Mouse (Mus musculus): ENCODE data around the gene Slc1a4.

Gene Slc1a4

GRCm38 (mm10) chr11:20325073-20325694, 7.3 kb downstream of the Slc1a4 start:
- DNase-seq (ENCODE audit: low read depth, low spot score) = no peak

- DNase-seq (ENCODE audit: low read depth, low spot score) = no peak
Observed at GRCm38 (mm10) chr11:20324006-20324405, 8.5 kb downstream of the Slc1a4 start.

- DNase-seq (ENCODE audit: low read depth, low spot score) = no peak
Observed at GRCm38 (mm10) chr11:20322366-20322765, 10.1 kb downstream of the Slc1a4 start.

- no peak for DNase-seq (ENCODE audit: low read depth, low spot score)
Observed at GRCm38 (mm10) chr11:20320661-20321060, 11.9 kb downstream of the Slc1a4 start.

GRCm38 (mm10) chr11:20318659-20319454, 13.7 kb downstream of the Slc1a4 start:
- DNase-seq (ENCODE audit: low read depth, low spot score) = no peak

DNA sequence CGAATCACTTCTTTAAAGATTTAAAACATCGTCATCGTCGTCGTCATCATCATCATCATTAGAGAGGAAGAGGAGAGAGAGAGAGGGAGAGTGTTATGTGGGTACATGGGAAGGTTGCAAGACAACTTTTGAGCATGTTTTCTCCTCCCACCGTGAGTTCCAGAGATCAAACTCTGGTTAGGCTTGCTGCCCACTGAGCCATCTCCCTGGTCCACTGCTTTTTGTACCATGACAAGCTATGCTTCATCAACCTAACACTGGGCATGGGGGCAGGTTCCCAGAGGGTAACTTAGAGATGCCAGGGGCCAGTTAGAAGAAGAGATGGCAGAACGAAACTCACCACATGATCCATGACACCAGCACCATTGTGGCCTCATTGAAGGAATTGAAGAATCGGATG, 18.9 kb downstream of the Slc1a4 start:
- no peak for DNase-seq (ENCODE audit: low read depth, low spot score)

DNA sequence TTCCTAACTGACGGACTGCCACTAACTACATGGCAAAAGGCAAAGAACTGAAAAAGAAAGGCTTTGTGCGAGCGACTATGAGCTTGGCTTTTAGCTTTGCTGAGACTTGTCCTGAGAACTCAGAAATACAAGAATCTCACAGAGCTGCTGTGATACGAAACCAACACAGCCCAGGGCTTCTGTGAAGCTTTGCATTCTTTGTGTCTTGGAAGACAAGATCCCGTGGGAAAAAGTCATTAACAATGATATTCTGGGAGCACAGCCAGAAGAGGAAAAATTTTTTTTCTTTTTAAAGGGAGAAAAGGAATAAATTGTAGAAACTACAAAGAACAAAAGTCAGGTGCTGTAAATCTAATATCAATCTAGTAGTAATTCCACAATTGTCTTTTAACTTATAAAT, 23.5 kb downstream of the Slc1a4 start:
- DNase-seq (ENCODE audit: low read depth, low spot score) = no peak

- no peak for DNase-seq (ENCODE audit: low read depth, low spot score)
Observed at GRCm38 (mm10) chr11:20307409-20307808, 25.1 kb downstream of the Slc1a4 start.

GRCm38 (mm10) chr11:20305641-20306040, 26.9 kb downstream of the Slc1a4 start:
- no peak for DNase-seq (ENCODE audit: low read depth, low spot score)

DNA sequence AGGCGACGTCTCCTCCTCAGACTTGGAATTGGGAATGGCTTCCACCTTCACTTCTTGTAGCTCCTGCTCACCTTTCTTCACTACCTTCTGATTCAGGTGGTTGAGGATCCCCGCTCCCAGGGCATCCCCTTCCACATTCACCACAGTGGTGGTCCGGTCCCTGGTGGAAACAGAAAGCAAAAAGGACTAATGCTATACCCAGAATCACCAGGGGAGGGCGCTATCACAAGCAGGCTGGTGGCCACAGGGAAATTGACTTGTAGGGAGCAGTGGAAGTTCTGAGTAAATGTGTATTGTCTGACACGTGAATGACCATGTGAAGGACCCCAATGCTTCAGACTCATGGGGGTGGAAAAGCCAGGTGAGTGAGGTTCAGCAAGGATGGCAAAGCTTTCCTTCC, 28.2 kb downstream of the Slc1a4 start:
- DNase-seq (ENCODE audit: low read depth, low spot score) = no peak

GRCm38 (mm10) chr11:20301332-20301731, 31.2 kb downstream of the Slc1a4 start:
- DNase-seq (ENCODE audit: low read depth, low spot score) = no peak

GRCm38 (mm10) chr11:20300850-20301249, 31.7 kb downstream of the Slc1a4 start:
- no peak for DNase-seq (ENCODE audit: low read depth, low spot score)

GRCm38 (mm10) chr11:20299900-20300299, 32.6 kb downstream of the Slc1a4 start:
- DNase-seq (ENCODE audit: low read depth, low spot score) = no peak

DNA sequence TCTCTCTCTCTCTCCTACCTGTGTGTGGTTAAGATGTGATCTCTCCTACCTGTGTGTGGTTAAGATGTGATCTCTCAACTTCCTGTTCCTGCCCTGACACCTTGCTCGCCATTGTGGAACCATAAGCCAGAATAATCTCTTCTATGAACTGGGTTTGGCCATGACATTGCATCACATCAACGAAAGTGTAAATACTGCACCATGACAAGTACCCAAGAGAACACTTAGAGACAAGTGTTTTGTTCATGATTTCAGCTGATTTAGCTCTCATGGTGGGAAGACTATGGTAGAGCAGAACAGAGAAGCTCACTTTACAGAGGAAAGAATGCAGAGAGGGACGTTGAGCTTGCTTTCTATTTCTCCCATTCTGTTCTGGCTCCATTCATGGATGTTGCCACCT, 48.0 kb downstream of the Slc1a4 start:
- no peak for DNase-seq (ENCODE audit: low read depth, low spot score)

GRCm38 (mm10) chr11:20282601-20283219, 49.8 kb downstream of the Slc1a4 start:
- DNase-seq (ENCODE audit: low read depth, low spot score) = no peak

DNA sequence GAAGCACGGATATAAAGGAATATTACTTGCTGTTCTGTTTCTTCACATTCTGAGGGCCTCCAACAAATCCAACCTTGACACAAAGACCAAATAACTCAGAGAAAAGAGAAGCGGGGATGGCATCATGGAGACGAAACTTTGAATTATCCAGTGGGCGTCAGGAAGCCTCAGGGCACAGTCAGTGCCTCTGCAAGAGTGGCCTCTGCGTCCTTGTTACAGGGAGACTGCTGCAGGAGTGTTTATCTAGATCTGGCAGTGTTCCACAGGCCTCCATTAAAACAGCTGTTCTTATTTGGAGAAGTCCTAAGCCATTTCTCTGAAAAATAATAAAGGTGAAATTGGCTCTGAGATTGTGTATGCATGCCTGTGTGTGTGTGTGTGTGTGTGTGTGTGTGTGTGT, 51.5 kb downstream of the Slc1a4 start:
- DNase-seq (ENCODE audit: low read depth, low spot score) = no peak

DNA sequence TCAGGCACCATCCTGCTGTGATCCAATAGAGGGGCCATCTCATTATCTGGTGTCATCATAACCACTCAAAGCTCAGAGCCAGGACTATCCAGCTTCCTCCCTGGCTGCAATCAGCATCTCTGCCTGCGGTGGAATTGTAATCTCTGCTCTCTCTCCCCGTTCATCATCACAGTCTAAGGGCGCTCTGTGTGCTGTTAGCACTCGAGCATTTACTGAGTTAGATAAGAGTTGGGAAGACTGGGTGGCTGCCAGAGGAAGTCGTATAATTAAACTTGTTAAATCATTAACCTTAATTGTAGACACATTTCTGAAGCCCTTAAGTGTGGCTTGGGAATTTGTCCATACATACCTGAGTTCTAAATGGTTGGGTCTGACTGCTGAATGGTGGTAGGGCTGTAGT, 53.8 kb downstream of the Slc1a4 start:
- DNase-seq (ENCODE audit: low read depth, low spot score) = no peak

GRCm38 (mm10) chr11:20277106-20277505, 55.4 kb downstream of the Slc1a4 start:
- no peak for DNase-seq (ENCODE audit: low read depth, low spot score)

DNA sequence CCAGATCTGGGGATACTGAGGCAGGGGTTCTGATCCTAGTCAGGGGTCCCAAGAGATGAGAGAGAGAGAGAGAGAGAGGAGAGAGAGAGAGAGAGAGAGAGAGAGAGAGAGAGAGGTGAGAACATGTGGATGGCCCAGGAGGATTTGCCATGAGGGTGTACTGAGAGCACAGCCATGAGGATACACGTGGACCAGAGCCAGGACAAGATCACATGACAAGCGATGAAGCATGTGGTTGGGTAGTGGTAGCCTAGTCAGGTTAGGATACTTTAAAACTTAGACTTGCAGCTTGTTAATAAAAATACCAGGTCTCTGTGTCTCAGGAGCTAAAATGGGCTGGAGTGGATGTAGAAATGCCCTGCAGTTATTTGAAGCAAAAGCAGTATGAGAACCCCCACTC, 56.5 kb downstream of the Slc1a4 start:
- no peak for DNase-seq (ENCODE audit: low read depth, low spot score)

GRCm38 (mm10) chr11:20269885-20270284, 62.6 kb downstream of the Slc1a4 start:
- no peak for DNase-seq (ENCODE audit: low read depth, low spot score)

DNA sequence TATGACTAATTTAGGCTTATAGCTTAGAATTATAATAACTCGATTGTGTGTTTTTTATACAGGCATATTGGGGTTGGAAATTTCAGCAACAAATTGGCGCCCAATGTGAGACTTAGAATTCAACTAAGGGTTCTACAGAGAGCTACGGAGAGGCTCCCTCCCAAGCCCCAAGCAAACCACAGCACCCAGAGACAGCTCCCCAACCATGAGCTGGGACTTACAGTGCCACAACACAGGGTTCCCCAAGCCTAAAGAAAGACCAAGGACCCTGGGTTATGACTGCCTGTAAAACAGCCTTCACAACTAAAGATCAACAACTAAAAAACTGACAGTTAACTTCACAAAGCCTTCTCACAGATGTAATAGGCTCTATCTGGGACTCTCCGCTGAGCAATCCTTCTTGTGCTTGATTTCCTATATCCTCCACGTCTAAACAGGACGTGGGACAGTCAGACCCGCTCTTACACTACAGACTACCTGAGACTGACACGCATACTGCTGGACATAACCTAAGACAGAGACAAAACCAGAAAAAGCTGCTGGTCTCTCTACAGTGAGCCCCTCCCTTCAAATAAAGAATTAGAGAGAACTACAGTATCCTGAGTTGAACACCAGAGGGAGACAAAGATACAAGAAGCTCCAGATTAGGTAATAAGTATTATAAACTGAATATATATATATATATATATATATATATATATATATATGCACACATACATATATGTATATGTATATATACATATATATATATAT, 69.7 kb downstream of the Slc1a4 start:
- DNase-seq (ENCODE audit: low read depth, low spot score) = no peak

DNA sequence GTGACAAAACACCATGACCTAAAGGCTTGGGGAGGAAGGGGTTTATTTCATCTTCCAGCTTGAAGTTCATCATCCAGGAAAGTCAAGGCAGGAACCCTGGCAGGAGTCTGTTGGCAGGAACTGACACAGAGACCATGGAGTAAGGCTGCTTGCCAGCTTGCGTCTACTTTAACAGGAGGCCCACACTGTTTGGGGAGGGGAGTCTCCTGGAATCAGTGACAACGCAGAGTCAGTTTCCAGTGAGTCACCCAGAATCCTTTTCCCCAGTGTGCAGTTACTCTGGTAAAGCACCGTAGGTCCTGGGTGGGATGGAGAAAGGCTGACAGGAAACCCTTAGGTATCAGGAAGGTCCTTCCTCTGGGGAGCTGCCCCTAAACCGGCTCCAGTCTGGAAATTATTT, 77.7 kb downstream of the Slc1a4 start:
- DNase-seq (ENCODE audit: low read depth, low spot score) = no peak
